Mouse (Mus musculus) kidney, postnatal 0 days (tissue): ENCODE data around the gene Pvalb. TPM values are rescaled to one million over a fixed set of nuclear protein-coding genes. Genes with fewer than 3 reads are reported as not detected.

ENCODE experiments used
- ATAC-seq: fragments of 200-750 bp; cut with Nextera tagmentation; replicated peaks from 2 replicates; pipeline ENCODE4 v1.8.0; 2017; ENCODE audit warnings: low read depth, moderate number of reproducible peaks, moderate TSS enrichment, moderate library complexity; ENCODE audit not compliant: low FRiP score
- DNase-seq: peaks from one replicate; pipeline ENCODE4 v3.0.0-alpha.2; 2016; ENCODE audit warnings: low spot score
- H3K27ac ChIP-seq: fragments of 300-500 bp; sonication (generic); 2 replicates; pipeline ENCODE4 v1.5.1; 2014; ENCODE audit warnings: mild to moderate bottlenecking
- H3K27me3 ChIP-seq: fragments of 300-500 bp; sonication (generic); 2 replicates; pipeline ENCODE4 v1.6.1; 2014; ENCODE audit warnings: low read length, mixed read lengths; ENCODE audit not compliant: insufficient read depth
- H3K36me3 ChIP-seq: fragments of 300-500 bp; sonication (generic); 2 replicates; pipeline ENCODE4 v1.6.1; 2014; ENCODE audit warnings: low read length, mixed read lengths; ENCODE audit not compliant: insufficient read depth
- H3K4me1 ChIP-seq: fragments of 300-500 bp; sonication (generic); replicated peaks from 2 replicates; pipeline ENCODE4 v1.6.1; 2014; ENCODE audit warnings: antibody characterized with exemption, low read length, mixed read lengths; ENCODE audit not compliant: insufficient read depth
- H3K4me2 ChIP-seq: fragments of 300-500 bp; sonication (generic); 2 replicates; pipeline ENCODE4 v1.6.1; 2014; ENCODE audit warnings: mild to moderate bottlenecking, low read length, moderate library complexity, mixed read lengths
- H3K4me3 ChIP-seq: fragments of 300-500 bp; sonication (generic); replicated peaks from 2 replicates; pipeline ENCODE4 v1.5.1; 2014; ENCODE audit warnings: low read depth, low read length
- H3K9ac ChIP-seq: fragments of 300-500 bp; sonication (generic); 2 replicates; pipeline ENCODE4 v1.6.1; 2014; ENCODE audit warnings: low read depth, low read length
- H3K9me3 ChIP-seq: fragments of 300-500 bp; sonication (generic); replicated peaks from 2 replicates; pipeline ENCODE4 v1.6.1; 2016; ENCODE audit warnings: low read length, inconsistent platforms, mixed read lengths
- CTCF ChIP-seq: IDR thresholded peaks from 2 replicates; pipeline ENCODE4 v1.5.1; 2016; ENCODE audit warnings: antibody characterized with exemption, low read depth, mild to moderate bottlenecking, moderate library complexity
- WGBS: fragments of 180-500 bp; shearing (Covaris S2); extraction: QIAGEN DNeasy Blood & Tissue Kit; methylation state at CpG from one replicate; pipeline ENCODE4 v1.1.7; 2014; 5-methylcytosine and 5-hydroxymethylcytosine counted together
- polyA plus RNA-seq: library from polyadenylated mRNA; unstranded; fragments of >200 nt; fragmentation: Nextera tagmentation; extraction: Ambion mirVana; gene quantifications from 2 replicates; pipeline ENCODE4 v1.2.1, GENCODE M21; 2015

Gene Pvalb
- polyA plus RNA-seq, 1 experiment from 2014 or later = 0.43 TPM

DNA sequence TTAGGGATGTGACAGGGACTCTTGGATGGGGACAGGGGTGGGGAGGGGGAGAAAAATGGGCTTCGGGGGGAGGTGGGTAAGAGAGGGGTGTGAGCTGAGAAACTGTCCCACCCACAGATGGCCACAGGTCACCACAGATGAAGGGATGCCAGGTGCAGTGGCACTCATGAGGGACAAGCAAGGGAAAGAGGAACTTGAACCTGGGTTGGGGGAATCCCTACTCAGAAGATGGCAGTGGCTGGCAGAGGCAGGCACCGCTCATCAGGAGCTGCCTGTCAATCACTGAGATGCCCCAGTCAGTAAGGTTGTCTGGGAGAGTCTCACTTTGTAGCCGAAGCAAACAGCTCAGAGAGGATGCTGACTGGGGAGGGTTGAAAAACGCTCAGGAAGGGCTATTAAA, 40.9 kb downstream of the Pvalb start:
- TF ChIP-seq CTCF = no peak
- Histone ChIP-seq H3K27me3 (no peaks in the 10 kb centered on the region), H3K4me2 (no peak overlapping the region), H3K9ac (no peak overlapping the region), H3K4me3 (no peak overlapping the region), H3K9me3 (no peaks in the 10 kb centered on the region), H3K4me1 (no peaks in the 10 kb centered on the region), H3K27ac (no peak overlapping the region), H3K36me3 (peaks cover 7% of the 10 kb centered on the region; the same call in 1 of the 2 replicates)
- DNase-seq (no peak), ATAC-seq (no peak)
- whole genome bisulfite sequencing = 82% methylated on average over 4 of the region's 4 CpGs

DNA sequence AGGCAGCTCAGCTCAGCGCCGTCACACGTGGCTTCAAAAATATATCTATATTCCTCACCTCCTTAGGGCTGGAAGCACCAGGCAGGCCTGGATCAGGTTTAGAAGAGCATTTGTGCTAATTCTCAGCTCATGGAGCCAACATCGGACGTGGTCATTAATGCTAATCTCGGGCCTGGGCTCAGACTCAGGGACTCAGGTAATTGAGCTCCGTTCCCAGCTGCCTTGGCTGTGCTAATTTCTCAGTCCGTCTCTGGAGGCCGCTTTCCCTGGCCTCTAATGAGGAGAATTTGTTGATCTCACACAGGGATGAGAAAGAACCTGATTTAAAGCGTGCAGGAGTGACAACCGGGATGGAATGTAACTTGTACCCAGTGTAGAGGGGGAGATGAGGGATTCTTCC, 41.7 kb downstream of the Pvalb start:
- no peak for ATAC-seq
- peaks cover 7% of the 10 kb centered on the region; the same call in 1 of the 2 replicates for H3K36me3 ChIP-seq
- no peaks in the 10 kb centered on the region for H3K4me1 ChIP-seq
- DNase-seq = no peak
- 90% methylated on average over 11 of the region's 11 CpGs for WGBS
- no peaks in the 10 kb centered on the region for H3K9me3 ChIP-seq
- H3K27me3 ChIP-seq = no peaks in the 10 kb centered on the region
- H3K4me3 ChIP-seq = no peak overlapping the region
- no peak overlapping the region for H3K4me2 ChIP-seq
- no peak overlapping the region for H3K9ac ChIP-seq
- H3K27ac ChIP-seq = no peak overlapping the region
- no peak for TF ChIP-seq CTCF

DNA sequence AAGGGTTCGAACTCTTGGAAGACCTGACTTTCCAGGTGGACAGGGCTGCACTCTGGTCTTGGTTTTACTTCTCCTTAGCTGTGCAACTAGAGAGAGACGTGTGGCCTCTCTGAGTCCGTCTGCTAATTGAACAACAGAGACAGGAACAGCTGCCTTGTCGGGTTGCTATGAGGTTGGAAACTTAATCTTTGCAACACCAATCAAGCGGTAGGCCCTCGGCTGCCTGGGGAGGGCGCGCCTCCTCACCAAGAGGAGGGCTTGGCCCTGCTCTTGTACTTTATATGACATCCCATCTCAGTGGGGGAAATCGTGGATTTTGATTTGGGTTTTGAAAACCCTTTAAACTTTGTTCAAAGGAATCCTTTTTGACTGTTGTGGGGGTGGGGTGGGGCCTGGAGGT, 44.3 kb downstream of the Pvalb start:
- Histone ChIP-seq H3K27ac (no peak overlapping the region), H3K27me3 (no peaks in the 10 kb centered on the region), H3K9ac (no peak overlapping the region), H3K4me1 (no peaks in the 10 kb centered on the region), H3K4me2 (no peak overlapping the region), H3K4me3 (no peak overlapping the region), H3K36me3 (peaks cover 7% of the 10 kb centered on the region; the same call in 1 of the 2 replicates), H3K9me3 (no peaks in the 10 kb centered on the region)
- 61% methylated on average over 9 of the region's 9 CpGs for WGBS
- no peak for TF ChIP-seq CTCF
- ATAC-seq = no peak
- no peak for DNase-seq

DNA sequence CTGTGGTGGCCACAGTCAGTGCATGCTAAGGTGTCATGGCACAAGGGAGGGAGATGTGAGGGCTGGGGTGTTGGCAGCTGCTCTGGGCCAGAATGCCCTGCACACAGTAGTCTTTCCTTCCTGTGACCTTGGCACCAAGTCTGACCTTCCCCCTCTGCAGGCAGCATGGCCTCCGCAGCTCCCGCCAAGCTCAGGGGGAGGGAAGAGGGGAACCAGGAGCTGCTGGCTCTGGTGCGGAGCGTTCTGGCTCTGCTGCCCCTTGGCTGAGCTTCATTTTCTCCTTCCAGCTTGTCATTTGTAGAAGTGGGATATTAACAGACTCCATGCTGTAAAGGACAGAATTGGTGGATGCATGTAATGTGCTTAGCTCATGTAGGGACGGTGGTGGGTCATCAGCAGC, 47.9 kb downstream of the Pvalb start:
- ATAC-seq (no peak), DNase-seq (no peak)
- Histone ChIP-seq H3K4me1 (no peaks in the 10 kb centered on the region), H3K4me3 (no peak overlapping the region), H3K9ac (no peak overlapping the region), H3K27ac (no peak overlapping the region), H3K9me3 (no peaks in the 10 kb centered on the region), H3K4me2 (no peak overlapping the region), H3K36me3 (0 out of 2 replicates have a peak, but pooled peaks cover under 1% of the 10 kb centered on the region), H3K27me3 (no peaks in the 10 kb centered on the region)
- 70% methylated on average over 5 of the region's 5 CpGs for WGBS
- no peak for TF ChIP-seq CTCF

DNA sequence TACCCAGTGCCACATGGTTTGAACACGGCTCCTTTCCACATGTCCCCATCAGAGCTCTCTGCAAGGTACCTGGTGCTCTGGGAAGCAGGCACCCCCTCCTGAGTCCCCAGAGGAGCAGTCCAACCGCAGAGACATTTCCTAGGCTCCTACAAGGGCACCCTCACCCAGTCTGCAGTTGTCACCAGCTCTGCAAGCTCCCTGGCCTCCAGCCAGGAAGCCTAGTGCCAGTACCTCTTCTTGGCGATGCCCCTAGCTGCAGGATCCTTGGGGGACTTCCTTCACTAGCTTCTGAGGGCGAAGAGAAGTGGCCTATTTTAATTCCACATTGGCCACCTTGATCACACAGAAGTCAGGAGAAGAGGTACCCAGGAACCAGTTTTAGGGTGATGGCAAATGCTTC, 48.4 kb downstream of the Pvalb start:
- Histone ChIP-seq H3K9me3 (no peaks in the 10 kb centered on the region), H3K27me3 (no peaks in the 10 kb centered on the region), H3K27ac (no peak overlapping the region), H3K4me1 (no peaks in the 10 kb centered on the region), H3K4me3 (no peak overlapping the region), H3K9ac (no peak overlapping the region), H3K36me3 (no peaks in the 10 kb centered on the region), H3K4me2 (no peak overlapping the region)
- DNase-seq (no peak), ATAC-seq (no peak)
- 70% methylated on average over 4 of the region's 4 CpGs for WGBS
- TF ChIP-seq CTCF = no peak

DNA sequence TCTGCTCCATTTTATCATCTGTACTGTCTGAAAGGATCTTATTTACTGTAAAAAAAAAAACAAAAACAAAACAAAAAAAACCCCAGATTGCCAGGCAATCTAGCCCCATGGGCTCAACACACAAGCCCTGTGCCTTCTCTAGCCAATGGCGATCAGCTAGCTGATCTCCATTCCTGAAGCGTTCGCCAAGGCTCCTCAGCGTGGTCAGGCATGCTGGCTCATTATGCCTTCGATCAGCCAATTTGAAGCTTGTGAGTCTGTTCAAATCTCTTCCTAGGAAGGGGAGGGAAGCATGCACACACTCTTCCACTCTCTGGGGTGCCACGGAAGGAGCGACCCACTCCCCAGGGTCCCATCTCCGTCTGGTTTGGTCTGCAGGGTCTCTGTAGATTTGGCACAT, 48.9 kb downstream of the Pvalb start:
- Histone ChIP-seq H3K4me1 (no peaks in the 10 kb centered on the region), H3K9me3 (no peaks in the 10 kb centered on the region), H3K36me3 (no peaks in the 10 kb centered on the region), H3K9ac (no peak overlapping the region), H3K27me3 (no peaks in the 10 kb centered on the region), H3K4me2 (no peak overlapping the region), H3K27ac (no peak overlapping the region), H3K4me3 (no peak overlapping the region)
- no peak for TF ChIP-seq CTCF
- 84% methylated on average over 8 of the region's 8 CpGs for WGBS
- DNase-seq (no peak), ATAC-seq (no peak)

DNA sequence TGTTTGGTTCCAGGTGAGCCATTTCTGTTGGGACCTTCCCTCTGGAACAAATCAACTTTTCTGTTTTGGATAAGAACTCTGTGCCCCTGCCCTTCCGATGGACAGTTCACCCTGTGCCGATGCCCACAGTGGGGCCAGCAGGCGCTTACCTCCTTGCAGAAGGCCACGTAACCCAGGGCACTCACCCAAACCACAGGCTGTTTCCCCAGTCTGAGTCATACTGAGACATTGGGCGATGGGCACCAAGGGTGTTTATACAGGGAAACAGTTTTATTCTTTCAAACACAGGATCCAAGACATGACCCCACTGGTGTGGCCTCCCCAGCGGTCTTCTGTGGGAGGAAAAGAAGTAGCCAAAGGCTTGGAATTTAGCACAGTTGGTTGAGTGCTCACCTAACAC, 50.8 kb downstream of the Pvalb start:
- no peak for ATAC-seq
- Histone ChIP-seq H3K9ac (no peak overlapping the region), H3K4me2 (no peak overlapping the region), H3K4me3 (no peak overlapping the region), H3K4me1 (no peaks in the 10 kb centered on the region), H3K27ac (no peak overlapping the region), H3K36me3 (no peaks in the 10 kb centered on the region), H3K9me3 (no peaks in the 10 kb centered on the region), H3K27me3 (no peaks in the 10 kb centered on the region)
- no peak for TF ChIP-seq CTCF
- no peak for DNase-seq
- WGBS = 86% methylated on average over 6 of the region's 6 CpGs
